Mouse (Mus musculus) forebrain, embryonic 13.5 days (tissue): ENCODE data around the gene Ppef1. TPM values are rescaled to one million over a fixed set of nuclear protein-coding genes. Genes with fewer than 3 reads are reported as not detected.

ENCODE experiments used
- ATAC-seq: fragments of 200-750 bp; cut with Nextera tagmentation; 2 replicates; pipeline ENCODE4 v1.8.0; 2017
- H3K27ac ChIP-seq: fragments of 300-500 bp; sonication (generic); 2 replicates; pipeline ENCODE4 v1.5.1; 2015; ENCODE audit warnings: inconsistent platforms, mild to moderate bottlenecking, moderate library complexity
- H3K27me3 ChIP-seq: fragments of 300-500 bp; sonication (generic); 2 replicates; pipeline ENCODE4 v1.6.1; 2015; ENCODE audit warnings: mild to moderate bottlenecking, inconsistent platforms
- H3K36me3 ChIP-seq: fragments of 300-500 bp; sonication (generic); 2 replicates; pipeline ENCODE4 v1.6.1; 2015; ENCODE audit warnings: mild to moderate bottlenecking, inconsistent platforms; ENCODE audit not compliant: poor library complexity, severe bottlenecking
- H3K4me1 ChIP-seq: fragments of 300-500 bp; sonication (generic); 2 replicates; pipeline ENCODE4 v1.6.1; 2015; ENCODE audit warnings: inconsistent platforms
- H3K4me2 ChIP-seq: fragments of 300-500 bp; sonication (generic); 2 replicates; pipeline ENCODE4 v1.6.1; 2015; ENCODE audit warnings: inconsistent platforms, mild to moderate bottlenecking, moderate library complexity
- H3K4me3 ChIP-seq: fragments of 300-500 bp; sonication (generic); 2 replicates; pipeline ENCODE4 v1.5.1; 2015; ENCODE audit warnings: mild to moderate bottlenecking, inconsistent platforms
- H3K9ac ChIP-seq: fragments of 300-500 bp; sonication (generic); 2 replicates; pipeline ENCODE4 v1.6.1; 2015; ENCODE audit warnings: mild to moderate bottlenecking, inconsistent platforms
- H3K9me3 ChIP-seq: fragments of 300-500 bp; sonication (generic); replicated peaks from 2 replicates; pipeline ENCODE4 v1.6.1; 2016; ENCODE audit warnings: inconsistent platforms
- WGBS: fragments of 180-500 bp; shearing (Covaris S2); methylation state at CpG from one replicate; pipeline ENCODE4 v1.1.7; 2015; 5-methylcytosine and 5-hydroxymethylcytosine counted together
- polyA plus RNA-seq: library from polyadenylated mRNA; unstranded; fragments of >200 nt; fragmentation: Nextera tagmentation; extraction: Ambion mirVana; gene quantifications from 2 replicates; pipeline ENCODE4 v1.2.1, GENCODE M21; 2015

Gene Ppef1
- polyA plus RNA-seq, 1 experiment from 2014 or later = 0.26 TPM

- no peak for ATAC-seq
- no peak overlapping the region for H3K27ac ChIP-seq
- WGBS = 88% methylated on average over 2 of the region's 2 CpGs
Measured at GRCm38 (mm10) chrX:160690094-160690493, 45.5 kb downstream of the Ppef1 start.

GRCm38 (mm10) chrX:160669992-160670391 is 65.6 kb downstream of the Ppef1 start:
- ATAC-seq = no peak
- H3K27me3 ChIP-seq = 0 out of 2 replicates have a peak, but pooled peaks cover 3% of the 10 kb centered on the region
- H3K36me3 ChIP-seq = no peaks in the 10 kb centered on the region
- no peak overlapping the region for H3K9ac ChIP-seq
- H3K4me1 ChIP-seq = no peaks in the 10 kb centered on the region
- no peak overlapping the region for H3K4me3 ChIP-seq
- WGBS = 96% methylated on average over 1 of the region's 1 CpGs
- no peak overlapping the region for H3K27ac ChIP-seq
- H3K4me2 ChIP-seq = no peak overlapping the region
- no peaks in the 10 kb centered on the region for H3K9me3 ChIP-seq

More at GRCm38 (mm10) chrX:160690094-160690493, 45.5 kb downstream of the Ppef1 start:
- Histone ChIP-seq H3K4me1 (no peaks in the 10 kb centered on the region), H3K27me3 (no peaks in the 10 kb centered on the region), H3K9me3 (no peaks in the 10 kb centered on the region), H3K9ac (no peak overlapping the region), H3K4me3 (no peak overlapping the region), H3K36me3 (no peaks in the 10 kb centered on the region), H3K4me2 (no peak overlapping the region)

GRCm38 (mm10) chrX:160610882-160611644 is 124.5 kb downstream of the Ppef1 start:
- H3K36me3 ChIP-seq = no peaks in the 10 kb centered on the region
- 0 out of 2 replicates have a peak, but pooled peaks cover 4% of the 10 kb centered on the region for H3K4me1 ChIP-seq
- ATAC-seq = no peak
- WGBS = 23% methylated on average over 4 of the region's 4 CpGs
- H3K4me2 ChIP-seq = no peak overlapping the region
- H3K9me3 ChIP-seq = no peaks in the 10 kb centered on the region
- H3K27ac ChIP-seq = no peak overlapping the region
- H3K27me3 ChIP-seq = 0 out of 2 replicates have a peak, but pooled peaks cover 2% of the 10 kb centered on the region
- H3K9ac ChIP-seq = no peak overlapping the region
- H3K4me3 ChIP-seq = no peak overlapping the region

- H3K9ac ChIP-seq = no peak overlapping the region
- H3K9me3 ChIP-seq = no peaks in the 10 kb centered on the region
- ATAC-seq = no peak
- no peak overlapping the region for H3K27ac ChIP-seq
- 0 out of 2 replicates have a peak, but pooled peaks cover 2% of the 10 kb centered on the region for H3K27me3 ChIP-seq
- no peak overlapping the region for H3K4me2 ChIP-seq
- H3K4me3 ChIP-seq = no peak overlapping the region
- 60% methylated on average over 2 of the region's 2 CpGs for WGBS
- 0 out of 2 replicates have a peak, but pooled peaks cover 4% of the 10 kb centered on the region for H3K4me1 ChIP-seq
- no peaks in the 10 kb centered on the region for H3K36me3 ChIP-seq
Measured at GRCm38 (mm10) chrX:160610482-160610881, 125.1 kb downstream of the Ppef1 start.

GRCm38 (mm10) chrX:160609849-160610248 is 125.7 kb downstream of the Ppef1 start:
- Histone ChIP-seq H3K4me1 (0 out of 2 replicates have a peak, but pooled peaks cover 4% of the 10 kb centered on the region), H3K4me2 (no peak overlapping the region), H3K9ac (no peak overlapping the region), H3K27ac (no peak overlapping the region), H3K27me3 (0 out of 2 replicates have a peak, but pooled peaks cover 5% of the 10 kb centered on the region), H3K4me3 (no peak overlapping the region), H3K9me3 (no peaks in the 10 kb centered on the region), H3K36me3 (no peaks in the 10 kb centered on the region)
- no peak for ATAC-seq
- WGBS = 31% methylated on average over 3 of the region's 3 CpGs

- peaks cover 16% of the 10 kb centered on the region for H3K4me1 ChIP-seq
- H3K4me2 ChIP-seq = no peak overlapping the region
- peaks cover 11% of the 10 kb centered on the region; the same call in 1 of the 2 replicates for H3K27me3 ChIP-seq
- whole genome bisulfite sequencing = 51% methylated on average over 6 of the region's 6 CpGs
- H3K9me3 ChIP-seq = no peaks in the 10 kb centered on the region
- H3K4me3 ChIP-seq = no peak overlapping the region
- H3K27ac ChIP-seq = peak overlapping the region; percentile 19; the same call in 1 of the 2 replicates
- H3K9ac ChIP-seq = no peak overlapping the region
- H3K36me3 ChIP-seq = no peaks in the 10 kb centered on the region
- ATAC-seq = 0 out of 2 replicates have a peak, but pooled peaks have one; percentile 17
Measured at GRCm38 (mm10) chrX:160603981-160604541, 131.5 kb downstream of the Ppef1 start.

GRCm38 (mm10) chrX:160603316-160603715 is 132.2 kb downstream of the Ppef1 start:
- H3K9ac ChIP-seq = no peak overlapping the region
- ATAC-seq = no peak
- WGBS = 93% methylated on average over 2 of the region's 2 CpGs
- H3K4me1 ChIP-seq = peaks cover 24% of the 10 kb centered on the region
- H3K4me3 ChIP-seq = no peak overlapping the region
- no peaks in the 10 kb centered on the region for H3K9me3 ChIP-seq
- peaks cover 11% of the 10 kb centered on the region; the same call in 1 of the 2 replicates for H3K27me3 ChIP-seq
- H3K27ac ChIP-seq = no peak overlapping the region
- H3K36me3 ChIP-seq = no peaks in the 10 kb centered on the region
- H3K4me2 ChIP-seq = no peak overlapping the region

- H3K27ac ChIP-seq = no peak overlapping the region
- H3K4me3 ChIP-seq = no peak overlapping the region
- peaks cover 24% of the 10 kb centered on the region for H3K4me1 ChIP-seq
- peaks cover 11% of the 10 kb centered on the region; the same call in 1 of the 2 replicates for H3K27me3 ChIP-seq
- H3K4me2 ChIP-seq = no peak overlapping the region
- 87% methylated on average over 1 of the region's 1 CpGs for WGBS
- no peak overlapping the region for H3K9ac ChIP-seq
- H3K9me3 ChIP-seq = no peaks in the 10 kb centered on the region
- no peak for ATAC-seq
- no peaks in the 10 kb centered on the region for H3K36me3 ChIP-seq
Measured at GRCm38 (mm10) chrX:160602770-160603169, 132.8 kb downstream of the Ppef1 start.

- Histone ChIP-seq H3K4me1 (peaks cover 24% of the 10 kb centered on the region), H3K4me2 (no peak overlapping the region), H3K9me3 (no peaks in the 10 kb centered on the region), H3K9ac (no peak overlapping the region), H3K4me3 (no peak overlapping the region), H3K27me3 (peaks cover 11% of the 10 kb centered on the region; the same call in 1 of the 2 replicates), H3K27ac (no peak overlapping the region), H3K36me3 (no peaks in the 10 kb centered on the region)
- 29% methylated on average over 3 of the region's 3 CpGs for WGBS
- no peak for ATAC-seq
Measured at GRCm38 (mm10) chrX:160601053-160601452, 134.5 kb downstream of the Ppef1 start.

GRCm38 (mm10) chrX:160598562-160599458 is 136.8 kb downstream of the Ppef1 start:
- WGBS = 23% methylated on average over 3 of the region's 3 CpGs
- Histone ChIP-seq H3K36me3 (no peaks in the 10 kb centered on the region), H3K9ac (no peak overlapping the region), H3K27ac (peak overlapping the region; percentile 82), H3K4me2 (no peak overlapping the region), H3K4me1 (peaks cover 20% of the 10 kb centered on the region), H3K4me3 (no peak overlapping the region), H3K9me3 (no peaks in the 10 kb centered on the region), H3K27me3 (peaks cover 5% of the 10 kb centered on the region; the same call in 1 of the 2 replicates)
- ATAC-seq = peak; percentile 95

GRCm38 (mm10) chrX:160598055-160598454 is 137.5 kb downstream of the Ppef1 start:
- H3K27me3 ChIP-seq = no peaks in the 10 kb centered on the region; the same call in 1 of the 2 replicates
- no peaks in the 10 kb centered on the region for H3K36me3 ChIP-seq
- H3K9me3 ChIP-seq = no peaks in the 10 kb centered on the region
- H3K4me2 ChIP-seq = no peak overlapping the region
- peaks cover 20% of the 10 kb centered on the region for H3K4me1 ChIP-seq
- no peak overlapping the region for H3K9ac ChIP-seq
- WGBS = 63% methylated on average over 2 of the region's 2 CpGs
- H3K27ac ChIP-seq = peak overlapping the region; percentile 82
- ATAC-seq = 0 out of 2 replicates have a peak, but pooled peaks have one; percentile 12
- H3K4me3 ChIP-seq = no peak overlapping the region
